Mouse (Mus musculus) gastrocnemius, postnatal 4 days (tissue): ENCODE data around the gene Stx16. TPM values are rescaled to one million over a fixed set of nuclear protein-coding genes. Genes with fewer than 3 reads are reported as not detected.
A peak's percentile ranks its signal among the peaks of the same experiment; 100 is the strongest.

Source experiments
- DNase-seq, 2 experiments: peaks; one replicate each; pipeline ENCODE4 v3.0.0; 2021 to 2022; ENCODE audit warnings: low spot score in 2 of 2, mixed read lengths in 2 of 2
- long read RNA-seq, 2 experiments: library from polyadenylated mRNA; stranded (forward); transcript quantifications; one replicate each; pipeline ENCODE4 v2.0.0; 2021
- total RNA-seq, 2 experiments: library from RNA; stranded (reverse); gene quantifications; 2 replicates each; pipeline ENCODE4 v1.2.3; 2021

Stx16 gene
- total RNA-seq, result 10 to 100 TPM; 40.5 to 44.4 TPM
- long read RNA-seq, experiment 1, partial matches to known transcripts, result 0 of 5 reads
- long read RNA-seq, experiment 1, other reads (novel, unspliced or antisense), result 5 of 5 reads
- long read RNA-seq, experiment 2, partial matches to known transcripts, result 3 of 19 reads
- long read RNA-seq, experiment 2, other reads (novel, unspliced or antisense), result 16 of 19 reads

DNA sequence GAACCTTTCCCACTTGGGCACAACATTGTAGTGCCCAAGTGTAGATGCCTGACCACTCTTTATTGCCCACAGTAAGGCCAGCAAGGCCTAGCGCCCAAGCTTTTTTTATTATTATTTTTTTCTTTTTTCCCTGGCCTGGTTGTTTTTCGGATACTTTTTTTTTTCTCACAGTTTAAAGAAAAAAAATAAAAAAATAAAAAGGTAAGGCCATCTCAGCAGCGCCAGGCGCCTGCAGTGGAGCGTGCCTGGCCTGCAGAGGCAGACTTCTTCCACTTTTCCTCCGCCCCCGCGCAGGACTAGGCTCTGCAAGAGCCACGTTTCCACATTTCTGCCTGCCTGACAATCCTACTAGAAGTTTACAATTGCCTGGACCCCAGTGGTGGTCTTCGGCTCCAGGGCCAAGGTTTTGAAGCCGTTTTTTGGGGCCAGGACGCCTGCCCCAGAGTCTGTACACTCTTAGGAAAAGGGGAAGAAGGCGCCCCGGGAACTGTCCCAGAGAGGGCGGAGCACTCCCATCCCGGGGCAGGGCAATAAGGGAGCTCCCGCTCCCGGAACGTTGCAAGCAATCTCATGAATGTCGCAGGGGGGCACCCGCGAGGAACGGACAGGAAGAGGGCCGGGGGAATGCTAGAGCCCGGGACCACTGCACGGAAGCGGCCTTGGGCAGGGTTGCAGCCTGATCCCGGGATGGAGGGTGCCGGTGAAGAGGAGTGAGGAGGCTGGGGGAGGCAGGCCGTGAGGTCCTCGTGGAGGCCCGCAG is at the start of gene Stx16:
Gene Stx16, plus strand, starts transcription at position 636 of the 760 bp plus-strand sequence.
- DNase-seq, result peak; percentile 85 to 93

DNA sequence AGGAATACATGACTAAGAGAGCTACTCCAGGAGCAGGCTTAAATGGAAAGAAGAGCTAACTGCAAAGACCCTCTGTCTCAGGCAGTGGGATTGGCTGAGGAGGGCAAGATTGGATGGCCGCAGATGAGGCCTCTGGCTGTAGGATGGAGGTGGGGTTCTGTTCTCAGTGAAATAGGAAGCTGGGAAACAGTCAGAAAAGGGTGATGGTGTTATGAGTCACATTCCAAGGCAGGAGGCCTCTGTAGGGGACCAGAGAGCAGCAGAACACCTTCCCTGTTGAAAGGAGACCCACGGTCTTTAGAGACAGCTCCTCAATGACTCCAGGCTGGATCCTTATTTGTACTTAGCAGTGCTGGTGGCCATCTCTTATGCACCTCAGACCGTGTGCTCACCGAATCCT is 49.7 kb upstream of the Stx16 start:
- DNase-seq, result no peak

DNA sequence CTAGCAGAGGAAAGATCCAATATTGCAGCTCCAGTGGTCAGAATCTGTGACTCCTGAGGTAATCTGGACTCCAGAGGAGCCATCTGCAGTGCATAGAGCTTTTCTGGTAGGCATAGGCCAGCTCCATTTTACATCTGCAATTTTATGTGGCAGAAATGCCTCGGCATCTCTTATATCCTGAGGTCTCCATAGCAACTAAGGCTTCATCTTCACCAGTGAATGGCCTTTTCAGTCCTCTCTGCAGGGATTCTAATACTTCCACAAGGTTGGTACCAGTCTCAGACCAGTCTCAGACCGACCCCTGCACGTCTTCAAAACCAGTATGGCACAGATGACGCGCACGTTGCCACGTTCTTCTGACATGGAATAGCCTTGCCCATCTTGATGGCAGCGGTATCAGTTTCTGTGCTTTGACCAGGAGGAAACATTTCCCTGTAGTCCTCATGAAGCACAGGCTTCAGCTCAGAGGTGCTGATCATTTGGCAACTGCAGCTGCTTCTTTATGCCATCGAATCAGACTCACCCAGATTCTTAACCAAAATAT is 42.8 kb upstream of the Stx16 start:
- no peak for DNase-seq

DNA sequence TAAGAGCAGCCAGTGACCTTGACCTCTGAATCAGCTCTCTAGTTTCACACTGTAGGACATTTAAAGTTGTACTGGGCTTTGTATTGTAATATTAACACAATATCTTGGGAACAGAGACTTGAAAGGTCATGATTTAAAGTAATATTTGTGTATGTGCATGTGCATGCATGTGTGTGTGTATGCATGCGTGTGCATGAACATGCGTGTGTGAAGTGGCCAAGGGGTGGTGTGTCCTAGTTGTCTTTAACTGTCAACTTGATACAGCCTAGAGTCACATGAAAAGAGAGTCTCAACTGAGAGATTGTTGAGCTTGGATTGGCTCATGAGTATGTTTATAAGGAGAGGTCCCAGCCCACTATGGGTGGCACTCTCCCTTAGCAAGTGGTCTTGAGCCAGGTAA is 28.5 kb upstream of the Stx16 start:
- DNase-seq, result peak in 1 of 2 experiments; percentile 1

DNA sequence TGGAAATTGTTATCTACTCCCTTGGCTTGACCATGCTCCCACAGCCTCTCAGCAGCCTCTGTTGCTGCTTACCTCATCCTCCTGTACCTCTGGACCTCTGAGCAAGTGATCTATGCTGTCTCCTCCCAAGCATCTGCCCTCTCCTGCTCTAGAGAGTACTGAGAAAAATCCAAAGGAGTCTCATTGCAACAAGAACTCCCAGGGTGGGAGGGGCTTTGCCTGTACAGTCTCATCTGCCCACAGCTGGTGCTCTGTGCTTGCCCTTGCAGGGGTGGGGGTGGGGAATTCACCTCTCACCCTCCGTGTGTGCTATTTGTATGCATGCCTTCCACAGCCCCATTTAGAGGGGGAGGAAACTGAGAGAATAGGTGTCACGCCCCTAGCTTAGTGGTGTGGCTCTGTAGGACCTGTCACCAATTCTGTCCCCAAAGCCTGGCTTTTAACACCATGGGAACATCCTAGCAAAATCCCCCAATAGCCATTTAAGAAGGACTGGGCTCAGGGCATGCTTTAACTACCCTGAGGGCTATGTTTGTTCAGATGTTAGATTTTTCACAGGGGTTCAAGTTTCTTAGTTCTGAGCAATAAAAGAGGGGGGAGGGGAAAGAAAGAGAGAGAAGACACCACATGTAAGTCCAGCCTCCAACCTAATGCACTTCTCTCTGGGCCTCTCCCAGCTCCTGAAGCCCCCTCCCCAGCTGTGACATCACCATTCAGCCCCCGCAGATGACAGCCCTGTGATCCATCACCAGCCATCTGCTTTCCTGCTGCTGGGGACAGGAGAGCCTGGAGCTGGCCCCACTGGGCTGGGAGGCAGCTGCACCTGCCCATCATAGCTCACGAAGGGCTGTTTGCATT is 26.4 kb upstream of the Stx16 start:
- peak in 1 of 2 experiments; percentile 14 for DNase-seq

DNA sequence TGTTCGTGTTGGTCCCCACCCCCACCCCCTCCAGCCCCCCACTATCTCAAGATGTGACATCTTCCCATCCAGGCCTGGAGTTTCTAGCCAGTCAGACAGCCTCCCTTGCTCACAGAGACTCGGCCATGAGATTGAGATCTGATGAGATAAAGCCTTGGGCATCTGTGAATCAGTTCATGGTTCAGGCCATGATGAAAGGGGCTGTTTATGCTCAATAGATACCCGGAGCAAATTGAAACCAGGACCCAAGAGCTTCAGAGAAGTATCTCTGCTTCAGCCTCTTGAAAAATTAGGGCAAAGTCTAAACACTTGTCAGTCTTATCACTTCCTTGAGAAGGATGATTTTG is 25.8 kb upstream of the Stx16 start:
- DNase-seq, result no peak

DNA sequence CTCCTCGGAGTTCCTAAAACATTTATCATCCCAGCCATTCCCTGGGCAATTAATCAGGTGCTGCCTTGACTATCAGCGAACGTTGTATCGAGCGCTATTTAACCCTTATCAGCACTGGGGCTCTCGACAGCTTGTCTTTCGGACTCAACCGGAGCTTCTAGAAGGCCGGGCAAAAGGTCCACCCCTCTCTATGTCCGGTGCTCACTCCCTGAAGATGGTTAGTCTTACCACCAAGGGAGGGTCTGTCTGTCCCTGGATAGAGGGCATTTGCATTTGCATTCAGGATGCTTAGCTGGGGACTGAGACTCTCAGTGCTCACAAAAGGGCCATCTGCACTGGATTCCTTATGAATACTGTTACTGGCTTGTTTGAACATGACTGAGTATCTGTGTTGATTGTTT is 25.0 kb upstream of the Stx16 start:
- peak in 1 of 2 experiments; percentile 9 for DNase-seq

DNA sequence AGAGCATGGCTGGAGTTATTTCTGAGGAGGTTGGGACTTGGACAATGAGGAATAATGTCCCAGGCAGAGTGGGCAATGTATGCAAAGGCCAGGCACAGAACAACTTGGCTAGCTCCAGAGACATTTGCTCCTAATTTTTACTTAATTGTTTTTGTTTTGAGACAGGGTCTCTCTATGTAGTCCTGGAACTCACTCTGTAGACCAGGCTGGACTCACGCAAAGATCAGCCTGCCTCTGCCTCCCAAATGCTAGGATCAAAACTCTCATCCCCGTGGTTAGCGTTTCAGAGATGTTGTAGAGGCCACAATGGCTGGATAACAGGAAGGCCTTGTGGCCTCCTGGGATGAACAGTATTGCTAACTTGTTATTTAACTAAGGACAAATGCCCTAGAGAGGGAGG is 21.6 kb upstream of the Stx16 start:
- no peak for DNase-seq

DNA sequence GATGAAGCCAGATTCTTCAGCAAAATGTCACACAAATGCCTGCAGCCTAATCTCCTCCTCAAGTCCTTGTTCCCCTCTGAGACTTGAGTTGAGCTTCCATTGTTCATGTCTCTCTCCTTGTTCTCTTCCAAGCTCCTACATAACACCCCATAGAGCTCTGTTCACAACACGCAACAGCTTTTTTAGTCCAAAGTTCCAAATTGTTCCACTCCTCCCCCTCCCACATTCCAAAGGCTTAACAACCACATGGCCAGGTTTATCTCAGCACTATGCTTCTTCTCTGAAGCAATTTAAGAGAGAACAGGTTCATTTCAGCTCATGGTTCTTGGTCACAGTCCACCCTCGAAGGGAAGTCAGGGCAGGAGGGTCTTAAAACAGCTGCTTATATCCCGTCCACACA is 18.4 kb upstream of the Stx16 start:
- DNase-seq, result no peak

DNA sequence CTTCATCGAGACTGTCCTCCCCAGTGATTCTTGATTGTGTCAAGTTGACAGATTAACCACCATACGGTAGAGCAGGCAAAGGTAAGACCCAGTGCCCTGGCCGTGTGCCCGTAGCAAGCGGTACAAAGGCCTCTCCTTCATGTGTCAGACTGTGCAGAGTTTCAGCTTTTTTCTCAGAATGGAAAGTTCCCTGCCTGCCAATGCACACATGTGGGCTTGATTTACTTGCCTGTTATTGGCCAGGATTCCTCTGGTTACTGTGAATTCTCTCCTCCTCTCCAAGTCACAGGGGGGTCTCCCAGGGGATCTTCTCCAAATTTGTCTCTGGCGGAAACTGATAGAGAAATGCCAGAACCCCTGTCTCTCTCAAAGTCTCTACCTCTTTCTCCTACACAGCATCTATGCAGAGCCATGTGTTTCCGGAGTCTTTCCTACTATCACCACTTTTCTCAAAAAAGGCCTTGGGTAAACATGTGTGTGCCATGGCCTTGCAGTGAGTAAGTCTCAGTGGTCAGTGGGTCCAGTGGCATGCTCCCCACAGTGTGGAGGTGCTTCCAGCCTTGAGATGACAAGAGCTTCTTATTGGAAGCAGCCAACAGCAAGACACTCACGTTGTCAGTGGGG is 17.7 kb upstream of the Stx16 start:
- DNase-seq, result peak in 1 of 2 experiments; percentile 61

DNA sequence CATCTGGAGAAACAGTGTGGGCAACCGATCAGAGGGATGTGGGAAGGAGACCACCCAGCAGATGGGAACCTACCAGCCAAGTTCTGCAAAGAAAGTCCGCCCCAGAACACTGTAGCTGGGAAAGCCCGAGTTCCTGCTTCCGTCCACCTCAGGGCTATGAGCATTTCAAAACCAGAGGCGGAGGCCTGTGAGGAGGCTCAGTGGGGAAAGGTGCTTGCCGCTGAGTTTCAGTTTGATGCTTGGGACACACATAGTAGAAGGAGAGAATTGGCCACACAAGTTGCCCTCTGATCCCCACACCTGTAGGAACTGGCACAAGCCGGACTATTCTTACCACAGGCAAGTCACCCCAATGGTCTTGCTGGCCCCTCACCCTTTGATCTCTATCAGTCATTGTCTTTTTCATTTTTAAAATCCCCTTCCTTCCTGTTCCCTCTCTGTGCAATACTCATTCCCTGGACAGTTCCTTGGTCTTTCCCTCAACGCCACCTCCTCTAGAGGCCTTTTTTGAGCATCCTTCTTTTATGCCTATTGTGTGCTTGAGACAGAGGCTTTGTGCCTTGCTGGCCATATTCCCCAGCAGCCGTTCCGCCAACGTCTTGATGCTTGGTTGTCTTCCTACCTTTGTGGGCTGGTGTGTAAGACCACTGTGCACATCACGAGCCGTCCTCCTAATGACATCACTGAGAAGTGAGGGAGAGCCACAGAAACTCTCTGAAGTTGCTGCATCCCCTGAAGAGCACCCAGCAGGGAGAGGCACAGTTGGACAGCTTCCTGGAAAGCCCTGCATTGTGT is 16.3 kb upstream of the Stx16 start:
- DNase-seq, result no peak

DNA sequence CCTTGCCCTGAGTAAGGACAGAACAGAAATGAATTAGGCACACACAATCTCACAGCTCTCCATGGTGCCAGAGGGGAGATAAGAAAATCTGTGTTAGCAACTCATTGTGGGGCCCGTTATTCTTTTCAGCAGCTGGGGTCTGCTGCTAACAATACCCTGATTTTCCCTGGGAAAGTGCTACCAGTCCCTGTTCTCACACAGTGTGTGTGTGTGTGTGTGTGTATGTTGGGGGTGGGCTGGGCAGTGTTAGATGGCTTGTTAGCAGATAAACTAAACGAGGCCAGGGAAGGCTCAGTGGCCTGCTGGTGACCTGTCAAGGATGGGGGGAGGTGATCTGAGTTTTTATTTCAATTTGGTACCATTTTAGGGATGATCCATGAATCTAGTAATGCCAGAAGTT is 14.9 kb upstream of the Stx16 start:
- peak in 1 of 2 experiments; percentile 1 for DNase-seq

DNA sequence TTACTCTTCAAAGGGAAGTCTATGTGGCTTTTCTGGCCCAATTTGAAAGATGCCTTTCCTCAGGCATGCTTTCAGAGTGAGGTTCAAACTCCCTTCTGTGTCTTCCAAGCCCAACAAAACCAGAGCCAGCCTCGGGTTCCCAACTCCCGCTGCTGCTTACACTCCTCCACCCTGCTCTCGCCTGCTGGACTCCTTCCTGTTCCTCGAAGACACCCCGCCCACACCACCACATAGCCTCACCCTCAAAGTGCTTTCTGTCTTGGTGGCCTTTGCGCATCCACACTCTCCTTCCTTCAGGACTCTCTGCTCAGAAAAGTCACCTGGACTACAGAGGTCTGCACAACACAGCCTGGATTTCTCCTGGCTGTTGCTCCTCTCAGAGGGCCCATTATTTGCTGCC is 13.0 kb upstream of the Stx16 start:
- DNase-seq, result peak in 1 of 2 experiments; percentile 66

DNA sequence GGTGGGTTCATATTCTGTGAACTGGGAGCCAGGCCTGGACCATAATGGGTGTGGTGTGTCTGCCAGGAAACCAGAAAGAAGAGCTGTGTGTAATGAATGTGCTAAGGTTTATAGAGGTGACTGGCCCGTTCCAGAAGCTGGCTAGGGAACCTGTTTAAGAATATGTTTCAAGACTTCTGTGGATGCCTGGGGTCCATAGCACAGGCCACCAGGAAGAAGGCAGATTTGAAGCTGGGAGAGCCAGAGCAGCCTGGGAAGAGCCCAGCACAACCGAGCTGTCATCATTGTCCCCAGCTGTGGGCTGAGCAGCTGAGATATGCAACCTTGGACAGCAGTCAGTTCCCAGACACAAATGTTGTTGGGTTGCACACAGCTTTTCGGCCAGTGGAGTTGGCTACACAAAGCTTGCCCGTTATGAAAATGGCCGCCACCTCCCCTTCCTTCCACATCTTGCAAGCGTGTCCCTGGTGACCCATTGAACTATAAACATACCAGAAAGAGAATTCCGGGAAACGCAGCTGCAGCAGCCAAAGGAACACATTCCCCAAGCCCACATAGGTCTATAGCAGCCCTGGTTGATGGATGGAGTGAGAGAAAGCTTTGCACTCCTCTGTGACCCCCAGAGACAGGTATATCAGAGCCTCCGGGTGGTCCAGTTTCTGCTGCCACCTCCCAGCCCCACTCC is 12.4 kb upstream of the Stx16 start:
- peak in 1 of 2 experiments; percentile 64 for DNase-seq

DNA sequence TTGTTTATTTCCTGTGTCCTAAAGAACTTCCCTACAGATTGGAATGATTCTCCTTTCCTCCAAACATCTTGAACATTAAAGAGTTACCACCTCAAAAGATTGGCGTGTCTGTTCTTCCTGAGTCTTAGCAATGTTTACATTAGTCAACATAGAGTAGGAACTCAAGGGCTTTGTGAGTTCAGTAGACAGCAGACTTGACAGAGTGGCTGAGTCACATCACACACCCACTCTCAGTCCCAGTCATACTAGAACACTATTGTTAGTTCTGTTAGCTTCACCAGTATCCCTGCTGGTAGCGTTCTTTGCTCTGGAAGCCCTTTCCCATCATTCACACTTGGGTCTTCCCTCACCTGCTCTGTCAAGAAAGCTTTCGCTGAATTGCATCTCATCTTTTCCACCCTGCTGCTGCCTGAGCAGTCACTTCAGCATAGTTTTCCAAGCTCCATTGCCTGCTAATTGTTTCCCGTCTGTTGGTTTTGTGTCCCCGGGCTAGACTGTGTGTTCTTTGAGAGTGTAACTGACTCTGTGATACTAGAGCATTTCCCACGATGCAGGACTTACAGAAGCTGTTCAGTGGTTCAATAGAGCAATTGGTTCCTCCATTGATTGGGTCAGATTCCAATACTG is 8.2 kb upstream of the Stx16 start:
- DNase-seq, result no peak

DNA sequence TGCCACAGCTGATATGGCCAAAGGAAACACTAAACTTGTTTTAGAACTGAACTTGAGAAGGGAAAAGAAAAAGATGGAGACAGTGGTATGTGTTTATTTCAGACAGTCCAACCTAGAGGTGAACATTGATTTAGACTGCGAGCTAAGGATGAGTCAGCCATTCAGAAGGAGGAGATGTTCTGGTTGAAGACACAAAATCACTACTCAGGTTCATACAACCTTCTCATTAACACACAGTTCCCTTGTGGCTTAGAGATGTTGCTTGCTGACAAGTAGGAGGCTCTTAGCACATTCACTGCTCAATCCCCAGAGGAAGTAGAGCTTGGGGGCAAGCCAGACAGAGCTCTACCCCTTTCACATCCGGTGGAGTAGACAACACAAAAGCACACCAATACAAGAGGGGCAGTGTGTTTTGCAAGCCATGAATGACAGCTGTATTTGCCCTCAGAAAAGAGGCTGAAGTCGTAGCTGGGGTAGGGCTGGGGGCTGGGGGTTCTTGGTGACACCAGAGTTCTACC is 6.5 kb upstream of the Stx16 start:
- no peak for DNase-seq

DNA sequence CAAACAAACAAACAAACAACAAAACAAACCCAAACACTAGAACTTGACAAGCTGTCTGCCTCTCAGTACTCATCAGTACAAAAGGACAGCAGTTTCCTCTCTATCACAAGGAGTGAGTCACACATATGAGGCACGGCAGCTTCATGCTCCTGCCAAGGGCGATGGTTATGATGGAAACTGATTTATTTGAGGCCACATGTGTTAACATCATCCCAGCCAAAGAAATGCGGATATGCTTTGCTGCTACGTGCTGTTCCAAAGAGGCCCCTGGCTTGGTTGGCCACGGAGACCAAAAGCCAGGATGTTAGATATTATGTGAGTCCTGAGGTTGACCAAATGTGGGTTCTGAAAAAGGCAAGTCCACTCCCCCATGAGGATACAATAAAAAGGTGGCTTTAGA is 4.7 kb upstream of the Stx16 start:
- DNase-seq, result no peak

DNA sequence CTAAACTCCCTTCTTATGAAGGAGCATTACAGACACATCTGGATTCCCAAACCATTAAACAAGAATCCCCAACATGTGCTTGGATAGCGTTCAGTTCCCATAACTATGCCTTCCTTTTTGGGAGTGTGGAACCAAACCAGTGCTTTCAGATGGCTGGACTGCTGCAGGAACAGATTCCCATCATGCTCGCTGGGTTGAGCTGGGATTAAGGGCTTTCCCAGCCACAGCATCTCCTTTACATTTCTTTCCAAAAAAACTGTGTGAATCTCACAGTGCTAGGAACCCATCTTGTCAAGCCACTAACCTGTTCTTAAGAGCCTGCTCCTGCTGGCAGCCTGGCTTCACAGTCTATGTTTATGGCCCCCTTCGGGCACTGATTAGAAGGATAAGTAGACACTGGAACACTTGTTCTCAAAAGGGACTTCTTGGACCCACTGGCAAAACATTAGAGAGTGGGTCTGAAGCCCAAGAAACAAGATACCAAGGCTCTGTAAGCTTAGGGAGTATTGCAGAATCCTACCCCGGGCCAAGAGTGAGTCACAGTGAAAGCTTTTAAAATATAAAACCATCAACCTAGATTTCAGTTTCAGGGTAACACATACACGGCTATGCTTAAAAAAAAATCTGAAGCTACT is 2.8 kb upstream of the Stx16 start:
- peak in 1 of 2 experiments; percentile 36 for DNase-seq

DNA sequence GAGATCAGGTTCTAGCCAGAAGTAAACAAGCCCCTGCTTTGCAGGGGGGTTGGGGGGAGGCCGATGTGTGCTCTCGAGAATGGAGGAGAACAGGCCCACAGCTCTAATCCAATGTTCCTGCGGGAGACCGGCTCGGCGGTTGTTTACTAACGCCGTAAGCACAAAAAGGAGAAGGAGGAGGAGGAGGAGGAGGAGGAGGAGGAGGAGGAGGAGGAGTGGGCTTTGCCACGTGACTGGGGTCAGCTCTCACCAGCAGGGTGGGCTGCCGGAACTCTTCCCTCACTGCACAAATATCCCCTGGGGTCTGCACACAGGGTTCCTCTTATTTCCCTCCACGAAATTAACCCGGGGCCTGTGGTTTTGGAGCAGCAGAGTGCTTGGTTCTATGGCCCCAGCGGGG is 1.5 kb upstream of the Stx16 start:
- DNase-seq, result no peak
